ENCODE assay signal across 8 mouse cellular contexts in the genomic region with DNA sequence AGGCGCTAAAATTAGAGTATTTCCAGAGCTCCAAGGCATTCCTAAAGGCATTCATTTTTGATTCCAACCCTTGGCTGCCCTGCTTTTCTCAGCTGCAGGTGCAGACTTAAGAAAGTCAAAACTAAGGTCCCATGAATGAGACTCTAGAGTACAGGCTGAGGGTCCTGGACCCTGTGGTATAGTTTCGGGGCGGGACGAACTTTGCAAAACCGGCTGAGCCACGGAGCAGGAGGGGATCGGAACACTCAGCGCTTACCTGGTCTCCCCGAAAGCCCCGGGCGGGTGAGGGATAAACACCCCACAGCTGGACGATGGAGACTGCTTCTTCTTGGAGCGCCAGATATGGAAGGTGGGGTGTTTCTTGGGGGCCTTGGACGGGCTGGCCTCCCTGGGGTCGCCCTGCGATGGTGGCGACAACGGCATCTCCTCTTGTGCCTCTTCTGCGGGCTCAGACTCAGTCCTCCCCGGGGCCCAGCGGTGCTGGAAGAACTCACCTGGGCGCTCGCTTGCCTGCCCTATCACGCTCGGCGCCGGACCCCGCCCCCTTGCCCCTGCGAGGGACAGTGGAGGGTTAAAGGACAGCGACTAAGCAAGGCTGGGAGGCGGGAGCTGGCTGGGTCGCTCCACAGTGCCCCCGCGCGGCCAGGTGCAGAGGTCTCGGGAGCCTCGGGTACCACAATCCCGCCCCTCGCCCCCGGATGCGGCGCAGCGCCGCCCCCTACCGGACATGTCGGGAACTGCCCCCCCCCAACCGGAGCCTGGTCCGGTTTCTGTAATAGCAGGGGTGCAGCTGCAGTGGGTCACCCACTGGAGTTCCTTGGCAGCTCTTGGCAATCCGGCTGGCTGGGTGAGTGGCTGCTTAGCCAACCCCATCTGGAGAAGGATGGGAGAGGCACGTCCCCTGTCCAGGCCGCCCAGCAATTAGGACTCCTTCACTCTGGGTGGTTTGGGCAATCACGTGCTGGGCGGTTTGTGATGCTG. TPM values are rescaled to one million over a fixed set of nuclear protein-coding genes. Genes with fewer than 3 reads are reported as not detected.
A peak's percentile ranks its signal among the peaks of the same experiment; 100 is the strongest.
DNase-seq lines count a peak whose midpoint lies in the region; ATAC-seq and TF ChIP-seq lines count a peak whose summit lies in the region.

A gene (minus strand): TSS at position 517 of the 981 bp plus-strand sequence.

- peak; percentile 87 for ATAC-seq in granulocyte monocyte progenitor cell, adult 5-6 weeks (replicated peaks; ENCODE audit: poor library complexity, severe bottlenecking)
- ATAC-seq in liver, postnatal 0 days = peak; percentile 98
- peak; percentile 43 for ATAC-seq in neural tube, embryonic 13.5 days (ENCODE audit: low read depth)

- no peaks in the 10 kb centered on the region for H3K9me3 ChIP-seq in liver, postnatal 0 days (ENCODE audit: low read length)
- no peaks in the 10 kb centered on the region for H3K9me3 ChIP-seq in neural tube, embryonic 13.5 days

- H3K4me1 ChIP-seq in liver, postnatal 0 days (ENCODE audit: insufficient read depth) = 0 out of 2 replicates have a peak, but pooled peaks cover 3% of the 10 kb centered on the region
- H3K4me1 ChIP-seq in neural tube, embryonic 13.5 days (replicated peaks) = peaks cover 11% of the 10 kb centered on the region

- peak within 1 kb of the TSS; percentile 61 for H3K4me2 ChIP-seq in liver, postnatal 0 days (ENCODE audit: low read depth, low read length)
- H3K4me2 ChIP-seq in neural tube, embryonic 13.5 days = peak within 1 kb of the TSS; percentile 59

- DNase-seq in right cerebral cortex, adult 18-20 months = peak; percentile 5
- no peak for DNase-seq in right cerebral cortex, postnatal 36 days (ENCODE audit: low spot score in 2 of 2)
- DNase-seq in embryo, embryonic 10.5 days (ENCODE audit: low spot score) = peak; percentile 72
- DNase-seq in kidney, adult 9 months = peak; percentile 78
- peak; percentile 88 for DNase-seq in liver, postnatal 0 days
- DNase-seq in testis, postnatal 14 days (ENCODE audit: low spot score) = peak; percentile 87

- no peak within 1 kb of the TSS for H3K27ac ChIP-seq in liver, postnatal 0 days (ENCODE audit: low read depth)
- H3K27ac ChIP-seq in neural tube, embryonic 13.5 days (replicated peaks) = no peak within 1 kb of the TSS

- no peaks in the 10 kb centered on the region for H3K36me3 ChIP-seq in liver, postnatal 0 days (replicated peaks; ENCODE audit: insufficient read depth, low read length)
- H3K36me3 ChIP-seq in neural tube, embryonic 13.5 days = no peaks in the 10 kb centered on the region

- peak within 1 kb of the TSS; percentile 31; the same call in 1 of the 2 replicates for H3K4me3 ChIP-seq in liver, postnatal 0 days (ENCODE audit: low read depth, low read length)
- peak within 1 kb of the TSS; percentile 33 for H3K4me3 ChIP-seq in neural tube, embryonic 13.5 days

- 6% methylated on average over 48 of the region's 53 CpGs for WGBS in liver, postnatal 0 days (ENCODE audit: insufficient replicate concordance)
- 4% methylated on average over 53 of the region's 53 CpGs for WGBS in neural tube, embryonic 13.5 days

- H3K9ac ChIP-seq in liver, postnatal 0 days (replicated peaks) = no peak within 1 kb of the TSS; the same call in 1 of the 2 replicates
- peak within 1 kb of the TSS; percentile 49 for H3K9ac ChIP-seq in neural tube, embryonic 13.5 days

- TF ChIP-seq CTCF in liver, postnatal 0 days (IDR thresholded peaks at IDR 0.05; ENCODE audit: low read depth) = peak; percentile 90

- no peak for TF ChIP-seq EP300 in liver, postnatal 0 days (IDR thresholded peaks at IDR 0.05; ENCODE audit: low read depth)

- peaks cover 17% of the 10 kb centered on the region for H3K27me3 ChIP-seq in liver, postnatal 0 days (ENCODE audit: insufficient read depth, low read length)
- H3K27me3 ChIP-seq in neural tube, embryonic 13.5 days = peaks cover 27% of the 10 kb centered on the region

RNA-seq across cellular contexts. Expression of the gene that starts here (rescaled TPM):
- 0.15 and 0.28 TPM in 2 replicates for total RNA-seq in granulocyte monocyte progenitor cell, adult 5-6 weeks (2014; fragmentation: Nextera tagmentation)
- 0.31 and 0.47 TPM in 2 replicates for total RNA-seq in granulocyte monocyte progenitor cell, adult 5-6 weeks (2017)
- polyA plus RNA-seq in liver, postnatal 0 days (2015; fragmentation: Nextera tagmentation; extraction: Ambion mirVana) = 1.3 and 1.5 TPM in 2 replicates
- polyA plus RNA-seq in neural tube, embryonic 13.5 days (2015; fragmentation: Nextera tagmentation; extraction: Ambion mirVana) = 0.07 and 0.08 TPM in 2 replicates

Comparison
In these comparisons a context has a peak if more than half of its experiments do, and no peak if none do; other contexts are left out.
1. DNase-seq: peak in right cerebral cortex, adult 18-20 months (single experiment), embryo, embryonic 10.5 days (single experiment), kidney, adult 9 months (single experiment), liver, postnatal 0 days (single experiment) and testis, postnatal 14 days (single experiment); none in right cerebral cortex, postnatal 36 days (0 of 2).
2. Peak in ATAC-seq in granulocyte monocyte progenitor cell, adult 5-6 weeks; RNA of the gene not detected or under 1 TPM.
3. Peak in ATAC-seq, H3K4me3 ChIP-seq, H3K9ac ChIP-seq and H3K4me2 ChIP-seq in neural tube, embryonic 13.5 days; RNA of the gene not detected or under 1 TPM.
4. ATAC-seq: peak in every context shown above with its lines; median percentile 98 in liver, postnatal 0 days; 87 in granulocyte monocyte progenitor cell, adult 5-6 weeks; 43 in neural tube, embryonic 13.5 days.